Mouse (Mus musculus) forebrain, embryonic 14.5 days (tissue): Measurements from ENCODE around the gene Slc22a14. TPM values are rescaled to one million over a fixed set of nuclear protein-coding genes. Genes with fewer than 3 reads are reported as not detected.

Source experiments
- ATAC-seq: fragments of 200-750 bp; cut with Nextera tagmentation; 2 replicates; pipeline ENCODE4 v1.8.0; 2017; ENCODE audit warnings: mild to moderate bottlenecking, moderate library complexity
- DNase-seq: peaks from one replicate; pipeline ENCODE4 v3.0.0-alpha.2; 2015; ENCODE audit warnings: low spot score
- H3K27ac ChIP-seq: fragments of 300-500 bp; sonication (generic); 2 replicates; pipeline ENCODE4 v1.5.1; 2014; ENCODE audit warnings: low read depth, mild to moderate bottlenecking, control low read depth, low read length, moderate library complexity
- H3K27me3 ChIP-seq: fragments of 300-500 bp; sonication (generic); replicated peaks from 2 replicates; pipeline ENCODE4 v1.6.1; 2014; ENCODE audit warnings: low read length, control low read depth, mixed read lengths; ENCODE audit not compliant: control insufficient read depth, insufficient read depth
- H3K36me3 ChIP-seq: fragments of 300-500 bp; sonication (generic); 2 replicates; pipeline ENCODE4 v1.6.1; 2014; ENCODE audit warnings: low read length, control low read depth; ENCODE audit not compliant: control insufficient read depth, insufficient read depth
- H3K4me1 ChIP-seq: fragments of 300-500 bp; sonication (generic); 2 replicates; pipeline ENCODE4 v1.6.1; 2014; ENCODE audit warnings: antibody characterized with exemption, low read length, control low read depth; ENCODE audit not compliant: control insufficient read depth, insufficient read depth
- H3K4me2 ChIP-seq: fragments of 300-500 bp; sonication (generic); 2 replicates; pipeline ENCODE4 v1.6.1; 2014; ENCODE audit warnings: mild to moderate bottlenecking, control low read depth, low read length
- H3K4me3 ChIP-seq: fragments of 300-500 bp; sonication (generic); 2 replicates; pipeline ENCODE4 v1.5.1; 2014; ENCODE audit warnings: low read depth, low read length, control low read depth
- H3K9ac ChIP-seq: fragments of 300-500 bp; sonication (generic); 2 replicates; pipeline ENCODE4 v1.6.1; 2014; ENCODE audit warnings: mild to moderate bottlenecking, low read length, control low read depth, moderate library complexity
- H3K9me3 ChIP-seq: fragments of 300-500 bp; sonication (generic); replicated peaks from 2 replicates; pipeline ENCODE4 v1.6.1; 2016; ENCODE audit warnings: low read length, control low read depth, mixed read lengths; ENCODE audit not compliant: control insufficient read depth
- WGBS: fragments of 180-500 bp; shearing (Covaris S2); extraction: QIAGEN DNeasy Blood & Tissue Kit; methylation state at CpG from one replicate; pipeline ENCODE4 v1.1.7; 2014; 5-methylcytosine and 5-hydroxymethylcytosine counted together
- polyA plus RNA-seq: library from polyadenylated mRNA; unstranded; fragments of >200 nt; fragmentation: Nextera tagmentation; extraction: Ambion mirVana; gene quantifications from 2 replicates; pipeline ENCODE4 v1.2.1, GENCODE M21; 2014

Gene Slc22a14
- polyA plus RNA-seq, 1 experiment from 2014 or later, result not detected

- no peak overlapping the region for H3K4me3 ChIP-seq
- H3K9me3 ChIP-seq, result no peaks in the 10 kb centered on the region
- WGBS, result 86% methylated on average over 2 of the region's 2 CpGs
- no peak for ATAC-seq
- no peaks in the 10 kb centered on the region for H3K27me3 ChIP-seq
- H3K27ac ChIP-seq, result no peak overlapping the region
- H3K9ac ChIP-seq, result no peak overlapping the region
- H3K36me3 ChIP-seq, result peaks cover 62% of the 10 kb centered on the region
- no peaks in the 10 kb centered on the region for H3K4me1 ChIP-seq
- no peak for DNase-seq
- H3K4me2 ChIP-seq, result no peak overlapping the region
Observed at GRCm38 (mm10) chr9:119254187-119254586, 111.2 kb downstream of the Slc22a14 start.

DNA sequence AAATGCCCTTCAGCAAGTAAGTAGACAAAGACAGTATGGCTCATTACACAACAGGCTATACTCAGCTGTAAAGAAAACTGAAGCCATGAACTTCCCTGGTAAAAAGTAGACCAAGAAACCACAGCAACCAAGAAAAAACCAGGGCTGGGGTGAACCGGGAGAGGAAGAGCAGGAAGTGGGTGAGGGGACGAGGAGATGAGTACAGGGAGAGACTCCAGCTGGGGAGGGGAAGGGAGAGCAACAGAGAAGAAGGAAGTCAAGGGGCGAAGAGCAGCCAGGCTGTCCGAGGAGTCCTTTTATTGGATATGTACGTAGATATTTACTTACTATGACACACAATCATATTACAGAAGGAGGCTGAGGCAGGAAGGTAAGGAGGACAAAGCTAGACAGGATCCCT, 117.4 kb downstream of the Slc22a14 start:
- ATAC-seq (no peak), DNase-seq (no peak)
- 89% methylated on average over 5 of the region's 5 CpGs for WGBS
- Histone ChIP-seq H3K4me3 (no peak overlapping the region), H3K4me2 (no peak overlapping the region), H3K9ac (no peak overlapping the region), H3K27me3 (no peaks in the 10 kb centered on the region), H3K27ac (no peak overlapping the region), H3K36me3 (peaks cover 49% of the 10 kb centered on the region), H3K4me1 (no peaks in the 10 kb centered on the region), H3K9me3 (no peaks in the 10 kb centered on the region)

GRCm38 (mm10) chr9:119246826-119247225, 118.5 kb downstream of the Slc22a14 start:
- 84% methylated on average over 5 of the region's 5 CpGs for WGBS

DNA sequence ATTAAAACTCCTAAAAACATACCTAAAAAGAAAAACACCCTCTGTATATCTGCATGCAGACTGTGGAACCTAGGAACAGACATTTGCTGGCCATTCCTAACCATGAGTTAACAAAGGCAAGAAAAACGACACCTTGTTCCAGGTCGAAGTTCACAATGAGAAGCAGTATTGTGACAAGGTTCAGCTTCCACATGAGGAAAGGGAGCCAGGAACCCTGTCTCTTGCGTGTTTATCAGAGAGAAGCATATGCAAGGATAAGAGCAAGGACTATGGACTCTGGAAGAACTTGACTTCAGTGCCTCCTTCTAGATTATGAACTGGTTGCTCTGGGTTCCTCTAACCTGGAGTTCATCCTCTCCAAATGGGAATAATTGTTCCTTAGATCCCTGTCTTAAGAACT, 121.4 kb downstream of the Slc22a14 start:
- Histone ChIP-seq H3K9me3 (no peaks in the 10 kb centered on the region), H3K4me3 (no peak overlapping the region), H3K27me3 (no peaks in the 10 kb centered on the region), H3K4me2 (no peak overlapping the region), H3K36me3 (peaks cover 54% of the 10 kb centered on the region), H3K4me1 (peaks cover 2% of the 10 kb centered on the region; the same call in 1 of the 2 replicates), H3K27ac (no peak overlapping the region), H3K9ac (no peak overlapping the region)
- DNase-seq, result no peak
- no peak for ATAC-seq
- 92% methylated on average over 3 of the region's 3 CpGs for WGBS

More at GRCm38 (mm10) chr9:119246826-119247225, 118.5 kb downstream of the Slc22a14 start:
- DNase-seq (peak; percentile 6), ATAC-seq (no peak)
- Histone ChIP-seq H3K27me3 (no peaks in the 10 kb centered on the region), H3K4me1 (no peaks in the 10 kb centered on the region), H3K4me3 (no peak overlapping the region), H3K27ac (no peak overlapping the region), H3K36me3 (peaks cover 51% of the 10 kb centered on the region), H3K9me3 (no peaks in the 10 kb centered on the region), H3K4me2 (no peak overlapping the region), H3K9ac (no peak overlapping the region)

DNA sequence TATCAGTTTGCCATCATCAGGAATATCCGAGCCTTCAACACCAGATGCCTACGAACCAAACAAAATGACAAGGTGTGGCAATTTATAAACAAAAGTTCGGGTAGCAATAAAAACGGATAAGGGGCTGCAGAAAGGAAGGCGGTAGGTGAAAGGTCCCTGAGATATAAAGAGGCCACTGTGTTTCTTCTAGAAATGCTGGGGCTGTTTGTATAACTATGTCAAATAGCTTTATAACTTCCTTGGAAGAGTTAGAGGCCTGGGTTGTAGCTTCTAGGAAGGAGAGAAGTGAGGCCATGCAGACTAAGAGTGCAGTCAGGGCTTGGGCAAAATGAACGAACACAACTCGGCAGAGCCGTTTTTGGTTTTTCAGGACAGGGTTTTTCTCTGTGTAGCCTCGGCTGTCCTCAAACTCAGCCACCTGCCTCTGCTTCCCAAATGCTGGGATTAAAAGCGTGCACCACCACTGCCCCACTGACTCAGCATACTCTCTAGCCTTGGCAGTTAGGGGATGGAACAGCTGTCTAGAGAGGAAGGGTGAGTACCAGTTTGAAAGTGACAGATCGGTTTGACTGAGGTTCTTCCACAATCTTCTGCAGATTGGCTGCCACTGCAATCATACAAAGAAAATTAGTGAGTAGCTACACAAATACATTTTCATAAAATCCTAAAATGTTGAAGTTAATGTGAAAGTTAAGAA, 124.0 kb downstream of the Slc22a14 start:
- DNase-seq, result no peak
- no peaks in the 10 kb centered on the region for H3K27me3 ChIP-seq
- WGBS, result 91% methylated on average over 11 of the region's 11 CpGs
- no peaks in the 10 kb centered on the region for H3K9me3 ChIP-seq
- no peak overlapping the region; the same call in 1 of the 2 replicates for H3K27ac ChIP-seq
- peaks cover 2% of the 10 kb centered on the region; the same call in 1 of the 2 replicates for H3K4me1 ChIP-seq
- no peak overlapping the region for H3K4me3 ChIP-seq
- H3K9ac ChIP-seq, result no peak overlapping the region
- no peak overlapping the region for H3K4me2 ChIP-seq
- peaks cover 51% of the 10 kb centered on the region for H3K36me3 ChIP-seq
- ATAC-seq, result no peak

DNA sequence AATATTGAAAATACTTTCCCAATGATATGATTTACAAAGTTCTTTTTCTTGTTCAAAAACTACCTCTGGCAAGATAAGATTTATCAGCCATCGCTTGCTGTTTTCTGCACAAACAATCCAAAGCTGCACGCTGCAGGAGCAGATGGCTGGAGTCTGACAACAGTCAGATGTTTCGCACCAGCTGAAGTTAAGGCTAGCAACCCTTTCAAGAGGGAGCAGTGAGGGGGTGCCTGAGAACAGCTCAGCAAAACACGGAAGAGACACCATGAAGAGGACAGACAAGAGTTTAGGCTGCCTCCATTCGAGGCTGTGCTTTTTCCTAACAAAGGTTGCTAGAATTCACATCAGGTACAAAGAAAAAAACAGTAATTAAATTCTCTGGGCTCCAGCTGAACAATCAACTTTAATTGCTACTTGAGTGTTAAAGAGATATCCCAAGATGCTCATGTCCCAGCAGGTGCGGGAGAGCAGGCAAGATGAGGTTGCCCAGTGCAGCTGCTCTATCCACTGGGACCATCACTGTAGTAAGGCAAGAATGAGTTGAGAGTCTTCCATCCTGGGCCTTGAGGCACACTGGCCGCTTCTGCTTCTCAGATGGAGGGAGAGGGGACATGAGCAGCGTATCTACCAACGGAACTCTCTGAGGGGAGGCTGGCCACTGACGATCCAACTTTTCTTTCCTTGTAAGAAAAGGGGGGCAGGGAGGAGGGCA, 124.9 kb downstream of the Slc22a14 start:
- Histone ChIP-seq H3K4me2 (no peak overlapping the region), H3K27me3 (no peaks in the 10 kb centered on the region), H3K9me3 (no peaks in the 10 kb centered on the region), H3K4me3 (no peak overlapping the region), H3K4me1 (peaks cover 2% of the 10 kb centered on the region; the same call in 1 of the 2 replicates), H3K9ac (no peak overlapping the region), H3K36me3 (peaks cover 46% of the 10 kb centered on the region), H3K27ac (peak overlapping the region; percentile 14; the same call in 1 of the 2 replicates)
- DNase-seq, result peak; percentile 38
- WGBS, result 74% methylated on average over 10 of the region's 10 CpGs
- ATAC-seq, result peak; percentile 32; the same call in 1 of the 2 replicates

GRCm38 (mm10) chr9:119239274-119239673, 126.1 kb downstream of the Slc22a14 start:
- Histone ChIP-seq H3K4me2 (no peak overlapping the region), H3K4me3 (no peak overlapping the region), H3K9ac (no peak overlapping the region), H3K27ac (no peak overlapping the region), H3K27me3 (no peaks in the 10 kb centered on the region), H3K36me3 (peaks cover 44% of the 10 kb centered on the region), H3K9me3 (no peaks in the 10 kb centered on the region), H3K4me1 (peaks cover 2% of the 10 kb centered on the region; the same call in 1 of the 2 replicates)
- ATAC-seq (no peak), DNase-seq (no peak)
- 85% methylated on average over 3 of the region's 3 CpGs for WGBS

DNA sequence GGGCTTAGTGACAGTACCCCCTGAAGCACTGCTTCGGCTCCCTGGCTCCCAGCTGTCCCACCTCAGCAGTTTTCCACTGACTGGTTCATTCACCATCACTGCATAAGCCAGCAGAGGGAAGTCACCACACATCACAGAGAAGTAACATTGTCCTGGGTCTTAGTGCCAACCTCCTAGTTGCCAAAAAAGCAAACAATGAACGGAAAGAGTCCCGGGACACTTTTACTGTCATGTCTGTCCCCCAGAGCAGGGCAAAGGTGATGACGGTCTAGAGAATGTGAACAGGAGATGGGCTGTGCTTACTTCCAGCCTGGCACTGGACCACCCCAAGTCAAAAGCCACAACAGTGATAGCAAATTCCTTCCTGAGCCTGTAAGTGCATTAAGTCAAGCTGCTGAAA, 126.6 kb downstream of the Slc22a14 start:
- no peak overlapping the region for H3K4me3 ChIP-seq
- ATAC-seq, result no peak
- no peak overlapping the region for H3K27ac ChIP-seq
- no peaks in the 10 kb centered on the region for H3K9me3 ChIP-seq
- no peak overlapping the region for H3K9ac ChIP-seq
- 95% methylated on average over 4 of the region's 4 CpGs for WGBS
- H3K36me3 ChIP-seq, result peaks cover 44% of the 10 kb centered on the region
- H3K4me2 ChIP-seq, result no peak overlapping the region
- H3K4me1 ChIP-seq, result peaks cover 2% of the 10 kb centered on the region; the same call in 1 of the 2 replicates
- no peaks in the 10 kb centered on the region for H3K27me3 ChIP-seq
- DNase-seq, result no peak

DNA sequence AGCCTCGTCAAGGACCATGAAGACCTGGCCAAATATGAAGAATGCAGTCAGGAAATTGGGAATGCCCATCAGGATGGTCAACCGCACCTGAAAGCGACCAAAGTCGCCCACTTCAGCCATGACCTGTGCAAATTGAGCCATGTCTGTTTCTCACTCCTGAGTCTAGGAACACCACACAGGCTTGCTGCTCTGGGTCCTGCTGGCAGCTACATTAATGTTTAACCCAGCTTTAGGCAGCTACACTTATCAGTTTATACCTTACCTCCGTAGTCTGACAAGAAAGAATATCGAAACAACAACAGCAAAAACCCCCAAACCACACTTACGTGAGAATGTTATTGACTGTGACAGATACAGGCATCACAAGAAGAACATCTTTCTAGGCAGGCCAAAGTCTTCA, 133.8 kb downstream of the Slc22a14 start:
- no peaks in the 10 kb centered on the region for H3K9me3 ChIP-seq
- 0 out of 2 replicates have a peak, but pooled peaks cover 4% of the 10 kb centered on the region for H3K36me3 ChIP-seq
- ATAC-seq, result no peak
- no peak for DNase-seq
- 97% methylated on average over 7 of the region's 7 CpGs for whole genome bisulfite sequencing
- no peak overlapping the region for H3K9ac ChIP-seq
- no peak overlapping the region for H3K27ac ChIP-seq
- no peaks in the 10 kb centered on the region for H3K4me1 ChIP-seq
- no peak overlapping the region for H3K4me3 ChIP-seq
- no peak overlapping the region for H3K4me2 ChIP-seq
- no peaks in the 10 kb centered on the region for H3K27me3 ChIP-seq
